Mouse (Mus musculus) layer of hippocampus, postnatal 25 days (tissue): ENCODE measurements at regions not wholly inside any gene's neighbourhood (a gene's known extent, or its start where the extent isn't known, plus 50 kb on each side); places are given as distances from the start of the nearest gene placed in this dataset.

Experiments used
- DNase-seq, 2 experiments: peaks; one replicate each; pipeline ENCODE4 v3.0.0; 2022; ENCODE audit warnings: mixed read lengths in 2 of 2, low spot score in 1 of 2; ENCODE audit errors: extremely low spot score in 1 of 2

DNA sequence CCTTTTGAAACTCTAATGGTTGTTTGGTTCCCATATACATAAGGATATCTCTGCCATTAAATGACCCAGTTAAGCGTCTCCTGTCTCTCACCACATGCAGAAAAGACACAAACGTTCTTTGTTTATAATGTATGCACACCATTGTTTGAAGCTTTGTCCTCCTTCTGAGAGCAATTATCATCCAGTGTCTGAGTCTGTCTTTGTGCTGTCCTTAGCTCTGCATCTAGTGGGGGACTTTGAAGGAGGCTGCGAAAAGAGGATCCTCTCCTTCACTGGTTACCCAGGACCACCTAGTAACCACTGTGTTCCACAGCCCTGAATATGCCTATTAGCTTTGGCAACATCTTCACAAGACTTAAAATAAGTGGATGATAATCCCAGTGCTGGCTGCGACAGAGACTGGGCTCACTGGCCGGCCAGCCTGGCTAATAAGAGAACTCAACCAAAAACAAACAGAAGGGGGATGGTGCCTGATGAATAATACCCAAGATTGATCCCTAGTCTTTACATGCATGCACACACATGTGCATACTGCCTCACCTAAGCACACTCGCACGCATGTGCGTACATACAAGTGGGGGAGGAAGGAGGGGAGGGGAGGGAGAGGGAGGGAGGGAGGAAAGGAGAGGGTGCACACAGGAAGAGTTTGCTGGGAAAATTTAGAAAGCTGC lies 93.5 kb upstream of the Cxcr4 start:
- DNase-seq, result no peak

DNA sequence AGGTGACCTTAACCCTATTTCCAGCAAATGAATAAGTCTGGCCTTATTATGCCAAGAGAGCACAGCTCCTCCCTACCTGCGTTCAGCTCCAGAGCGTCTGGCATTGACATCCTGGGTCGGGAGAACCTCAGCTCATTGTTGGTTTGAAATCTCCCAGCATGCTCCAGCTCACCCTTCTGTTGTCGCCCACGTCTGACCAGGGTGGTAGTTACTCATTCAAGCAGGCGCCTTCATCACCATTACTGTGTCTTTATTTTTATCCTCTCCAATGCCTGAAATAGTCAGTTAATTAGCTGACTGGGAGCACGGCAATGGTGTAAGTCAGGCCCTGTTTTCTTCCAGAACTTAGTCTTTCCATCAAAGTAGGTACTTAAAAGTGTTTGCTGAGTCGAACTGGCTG lies 90.8 kb upstream of the Cxcr4 start:
- no peak for DNase-seq

DNA sequence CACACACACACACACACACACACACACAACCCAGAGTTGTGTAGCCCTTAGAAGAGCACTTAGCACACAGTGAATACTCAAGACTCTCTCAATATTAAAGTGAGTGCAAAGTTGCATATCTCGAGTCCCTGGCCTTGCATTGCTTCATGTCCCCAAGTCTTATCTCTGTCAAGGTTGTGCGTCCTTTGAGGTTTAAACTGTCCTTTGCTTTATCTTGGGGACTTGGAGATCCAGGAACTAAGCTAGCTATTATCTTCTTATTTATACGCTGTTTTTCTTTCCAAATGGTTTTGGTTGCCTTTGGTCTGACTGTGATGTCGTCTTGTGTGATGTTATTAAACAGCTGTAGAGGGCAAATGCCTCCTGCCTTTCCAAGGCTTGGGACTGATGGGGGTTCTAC lies 89.2 kb upstream of the Cxcr4 start:
- no peak for DNase-seq

DNA sequence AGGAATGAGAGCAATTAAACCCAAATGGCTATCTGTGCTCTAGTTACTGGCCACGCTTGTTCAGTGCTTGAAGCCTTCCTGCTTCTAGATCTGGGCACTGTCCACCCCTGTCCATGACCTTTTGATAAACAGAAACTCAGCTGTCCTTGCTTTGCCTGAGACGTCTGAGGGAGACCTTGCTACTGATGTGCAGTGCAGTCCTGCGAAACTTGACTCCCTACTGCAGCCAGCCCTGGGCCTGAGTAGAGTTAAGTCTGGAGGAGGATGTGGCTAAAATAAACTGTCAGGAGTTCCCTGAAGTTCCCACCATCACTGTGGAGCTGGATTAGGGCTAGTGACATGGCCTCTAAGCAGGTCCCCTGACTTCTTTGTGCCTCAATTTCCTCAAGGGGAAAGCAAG lies 88.4 kb upstream of the Cxcr4 start:
- no peak for DNase-seq

DNA sequence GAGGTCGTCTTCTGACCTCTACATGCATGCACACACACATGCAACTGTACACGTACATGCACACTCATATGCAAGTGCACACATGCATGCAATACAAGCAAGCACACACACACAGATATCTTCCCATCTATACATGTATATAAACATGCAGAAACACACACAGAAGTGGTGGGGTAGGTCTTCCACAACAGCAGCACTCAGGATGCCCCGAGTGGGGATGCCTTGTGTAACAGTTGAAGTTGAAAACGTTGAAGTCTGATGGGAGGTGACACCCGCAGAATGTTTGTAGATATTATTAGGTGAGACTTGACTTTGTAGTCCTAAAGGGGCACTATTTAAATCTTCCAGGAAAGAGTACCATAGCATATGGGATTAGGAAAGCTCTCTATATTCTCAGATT lies 87.9 kb upstream of the Cxcr4 start:
- no peak for DNase-seq

DNA sequence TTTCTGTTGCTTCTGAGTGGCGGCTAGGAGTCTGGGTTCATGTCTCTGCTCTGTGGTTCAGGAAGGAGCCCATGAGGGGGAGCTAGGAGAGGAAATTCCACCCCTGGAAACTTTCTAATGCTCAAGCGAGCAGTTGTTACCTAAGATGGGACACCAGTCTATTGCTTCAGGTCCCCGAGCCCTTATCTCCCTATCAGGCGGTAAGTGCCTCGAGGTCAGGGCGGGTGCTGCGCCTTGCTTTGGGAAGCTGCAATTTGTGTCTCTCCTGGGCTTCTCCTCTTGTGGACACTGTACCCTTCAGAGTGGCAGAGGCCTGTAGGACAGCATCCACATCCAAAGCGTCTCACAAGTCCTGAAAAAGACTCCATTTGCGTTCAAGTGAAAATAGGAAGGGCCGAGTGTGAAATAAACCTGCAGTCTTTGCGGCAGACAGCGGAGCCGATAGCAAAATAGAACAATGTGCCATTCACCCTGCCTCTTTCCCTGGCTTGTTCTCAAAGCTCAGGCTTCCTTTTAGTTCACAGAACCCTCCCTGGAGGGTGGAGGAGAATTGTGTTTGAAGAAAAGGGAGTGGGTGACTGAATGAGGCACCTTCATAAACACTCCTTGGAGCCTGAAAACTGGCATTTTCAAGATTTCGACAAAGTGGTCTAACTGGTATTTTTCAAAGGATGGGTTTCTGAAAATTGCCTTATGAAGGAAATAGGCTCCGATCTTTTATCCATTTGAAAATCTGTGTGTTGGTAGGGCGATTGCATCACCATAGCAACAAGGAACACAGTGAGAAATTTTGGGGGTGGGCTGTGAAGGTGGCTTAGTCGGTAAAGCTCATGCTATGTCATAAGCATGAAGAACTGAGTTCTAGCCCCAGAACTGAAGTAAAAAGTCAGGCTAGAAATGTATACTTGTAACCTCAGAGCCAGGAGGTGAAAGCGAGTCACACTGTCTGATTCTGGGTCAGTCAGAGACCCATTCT lies 87.2 kb upstream of the Cxcr4 start:
- no peak for DNase-seq

DNA sequence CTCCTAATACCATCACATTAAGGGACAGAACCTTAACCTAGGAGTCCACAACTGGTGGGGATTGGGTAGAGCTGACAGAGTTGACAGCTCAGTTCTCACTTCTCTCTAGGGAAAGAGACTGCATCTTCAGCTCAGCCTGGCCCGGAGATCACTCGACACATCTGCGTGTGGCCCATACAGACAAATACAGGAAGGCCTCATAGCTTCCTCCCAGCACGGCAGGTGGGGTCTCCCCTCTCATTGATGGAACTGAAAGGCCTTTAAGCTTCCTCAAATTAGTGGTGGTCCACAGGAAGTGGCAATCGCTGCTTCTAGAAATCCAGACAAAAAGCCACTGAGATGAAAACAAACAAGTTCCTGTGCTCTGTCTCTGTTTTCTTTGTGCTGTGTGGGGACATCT lies 83.4 kb upstream of the Cxcr4 start:
- no peak for DNase-seq

DNA sequence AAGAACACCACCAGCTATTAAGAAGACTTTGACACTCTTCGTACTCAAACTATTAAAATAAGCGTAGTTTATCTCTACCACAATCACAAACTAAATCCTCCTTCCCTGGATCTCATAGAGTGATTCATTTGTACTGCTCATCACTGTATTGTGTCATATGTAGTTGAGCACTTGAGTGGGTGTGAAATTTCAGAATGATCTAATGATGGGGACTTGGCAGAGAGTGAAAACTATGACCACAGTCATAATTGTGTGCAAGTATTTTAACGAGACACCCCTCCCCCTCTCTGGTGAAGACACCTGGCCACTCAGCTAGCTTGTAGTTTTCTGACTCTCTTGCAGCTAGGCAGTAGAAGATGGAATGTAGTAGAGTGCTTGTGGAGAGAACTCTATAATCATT lies 80.2 kb upstream of the Cxcr4 start:
- no peak for DNase-seq

DNA sequence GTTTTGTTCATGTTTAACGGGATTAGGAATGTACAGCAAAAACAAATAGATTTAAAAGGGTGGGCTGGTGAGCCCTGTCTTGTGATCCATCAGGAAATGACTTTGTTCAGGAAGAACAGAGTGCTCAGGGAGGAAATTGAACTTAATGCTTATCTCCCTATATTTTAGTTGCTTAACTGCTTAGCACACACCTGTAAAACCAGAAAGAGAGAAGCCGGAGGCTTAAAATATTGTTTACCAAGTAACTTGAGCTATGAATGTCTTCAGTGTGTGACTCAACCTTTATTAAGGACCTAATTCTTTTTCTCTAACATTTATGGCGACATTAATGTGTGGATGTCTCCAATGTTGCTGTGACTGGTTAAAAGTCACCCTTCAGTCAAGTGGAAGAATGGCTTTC lies 79.4 kb upstream of the Cxcr4 start:
- DNase-seq, result no peak

DNA sequence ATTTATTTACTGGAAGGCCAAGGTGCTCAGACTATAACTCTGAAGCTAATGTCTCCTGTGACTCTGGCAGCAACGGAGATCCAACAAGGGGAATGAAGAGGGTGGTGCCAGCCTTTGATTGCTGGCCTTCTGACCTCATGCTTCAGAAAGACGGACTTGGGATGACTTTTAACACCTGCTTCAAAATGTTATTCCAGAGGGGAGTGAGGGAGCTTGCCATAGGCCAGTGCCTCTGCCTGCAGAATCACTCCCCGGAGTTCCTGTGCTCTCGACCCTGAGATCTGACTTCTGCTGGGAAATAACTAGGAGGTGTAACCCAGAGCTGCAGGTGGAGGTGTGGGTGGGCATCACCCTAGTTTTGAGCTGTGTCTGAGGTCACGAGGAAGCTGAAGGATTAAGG lies 78.9 kb upstream of the Cxcr4 start:
- DNase-seq, result no peak

DNA sequence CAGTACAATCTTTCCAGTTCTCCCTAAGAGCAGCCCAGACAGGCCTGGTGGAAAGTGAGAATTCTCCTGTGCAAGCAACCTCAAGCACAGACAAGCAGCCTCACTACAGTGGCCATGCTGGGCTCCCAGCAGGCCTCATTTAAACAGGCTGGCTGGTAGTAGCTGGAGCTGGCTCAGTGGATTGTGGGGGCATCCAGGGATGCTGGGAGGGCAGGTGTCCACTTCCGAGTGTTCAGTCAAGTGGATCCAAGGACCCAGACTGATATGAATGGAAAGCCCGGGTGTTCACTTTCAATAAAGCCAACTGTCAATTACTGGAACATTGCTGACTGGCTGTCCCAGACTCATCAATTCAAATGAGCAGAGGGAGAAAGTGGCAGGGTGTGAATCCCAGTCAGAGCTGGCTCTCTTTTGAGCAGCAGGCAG lies 77.2 kb upstream of the Cxcr4 start:
- no peak for DNase-seq

DNA sequence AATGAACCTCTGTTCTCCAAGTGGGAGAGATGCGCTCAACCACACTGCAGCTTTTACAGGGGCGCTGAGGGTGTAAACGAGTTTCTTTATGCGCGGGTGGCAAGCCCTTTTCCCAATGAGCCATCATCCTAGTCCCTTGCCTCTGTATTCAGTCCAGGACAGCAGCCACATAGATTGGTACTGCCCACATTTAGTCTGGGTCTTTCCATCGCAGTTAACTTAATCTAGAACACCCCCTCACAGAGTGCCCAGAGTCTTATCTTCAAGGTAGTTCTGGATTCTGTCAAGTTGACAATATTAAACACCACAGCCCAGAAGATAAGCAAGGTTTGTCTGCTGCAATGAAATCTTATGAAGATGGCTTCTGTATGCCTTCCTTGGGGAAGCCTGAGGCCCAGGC lies 76.6 kb upstream of the Cxcr4 start:
- DNase-seq, result no peak

DNA sequence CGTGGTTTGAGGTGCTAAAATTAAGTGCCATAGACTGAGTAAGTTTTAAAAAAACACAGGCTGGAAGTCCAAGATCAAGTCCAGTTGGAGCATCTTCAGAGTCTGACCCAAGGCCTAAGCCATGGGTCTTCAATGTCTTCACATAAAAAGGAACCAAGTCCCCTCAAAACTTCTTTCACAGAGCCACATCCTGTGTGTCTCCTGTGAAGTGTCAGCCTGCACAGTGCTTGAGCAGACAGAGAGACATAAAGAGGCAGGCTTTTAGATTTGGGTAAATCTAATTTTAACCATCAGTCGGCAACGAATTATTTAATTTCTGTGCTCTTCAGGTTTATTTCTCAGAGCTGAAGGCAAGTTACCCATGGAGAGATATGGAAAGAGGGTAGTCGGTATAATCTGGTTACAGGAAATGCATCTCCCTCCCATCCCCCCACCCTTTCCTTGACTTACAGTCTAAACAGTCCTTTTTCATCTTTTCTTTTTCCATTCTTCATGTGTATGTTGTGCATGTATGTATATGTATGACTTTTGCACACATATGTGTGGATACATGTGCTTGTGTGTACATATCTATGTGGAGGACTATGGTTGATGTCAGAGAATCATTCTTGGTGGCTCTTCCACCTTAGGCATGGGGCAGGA lies 75.1 kb upstream of the Cxcr4 start:
- no peak for DNase-seq

DNA sequence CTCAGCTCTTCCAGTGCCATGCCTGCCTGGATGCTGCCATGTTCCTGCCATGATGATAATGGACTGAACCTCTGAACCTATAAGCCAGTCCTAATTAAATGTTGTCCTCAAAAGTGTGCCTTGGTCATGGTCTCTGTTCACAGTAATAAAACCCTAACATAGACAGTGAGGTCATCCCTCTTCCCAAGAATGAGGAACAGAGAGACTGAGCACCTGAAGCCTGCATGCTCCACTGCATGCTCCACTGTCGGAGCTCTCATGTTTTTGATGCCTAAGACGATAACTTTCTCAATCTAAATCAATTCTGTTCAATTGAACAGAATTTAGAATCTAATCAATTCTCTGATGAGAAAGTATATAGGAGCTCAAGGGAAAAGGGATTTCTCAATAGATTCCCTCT lies 71.1 kb upstream of the Cxcr4 start:
- no peak for DNase-seq

DNA sequence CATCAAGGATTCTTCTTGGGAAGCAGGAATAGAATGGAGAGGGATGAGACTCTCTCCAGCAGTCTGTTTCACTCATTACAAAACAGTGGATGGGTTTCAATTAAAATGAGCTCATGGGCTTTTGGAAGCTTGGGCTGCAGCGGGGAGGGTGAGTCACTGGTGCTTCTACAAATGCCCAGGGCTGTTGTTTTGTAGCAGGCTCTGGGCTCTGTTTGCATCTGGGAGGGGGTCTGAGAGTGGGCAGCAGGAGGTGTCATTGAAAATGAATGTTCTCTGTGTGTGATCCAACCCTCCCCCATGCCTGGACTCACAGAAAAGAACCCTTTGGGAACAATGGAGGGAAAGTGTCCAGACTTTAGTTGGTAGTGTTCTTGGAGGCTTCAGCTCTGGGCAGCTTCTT lies 67.8 kb upstream of the Cxcr4 start:
- DNase-seq, result no peak

DNA sequence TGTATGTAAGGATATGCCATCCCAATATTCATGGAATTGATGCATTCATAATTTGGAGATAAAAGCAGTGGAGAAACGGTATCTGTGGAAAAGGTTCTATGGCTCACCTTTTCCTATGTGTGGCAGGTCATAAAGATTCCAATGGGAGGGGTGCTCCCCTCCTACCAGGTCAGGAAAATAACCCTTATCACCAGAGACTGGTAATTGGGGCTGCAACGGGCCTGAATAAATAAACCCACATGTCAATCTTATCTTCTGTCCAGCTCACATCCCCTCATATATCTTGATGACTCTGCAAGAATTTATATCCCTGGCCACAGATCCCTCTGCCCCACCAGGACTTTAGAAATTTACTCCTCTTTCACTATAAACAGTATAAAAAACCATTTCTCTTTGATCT lies 66.7 kb upstream of the Cxcr4 start:
- no peak for DNase-seq

DNA sequence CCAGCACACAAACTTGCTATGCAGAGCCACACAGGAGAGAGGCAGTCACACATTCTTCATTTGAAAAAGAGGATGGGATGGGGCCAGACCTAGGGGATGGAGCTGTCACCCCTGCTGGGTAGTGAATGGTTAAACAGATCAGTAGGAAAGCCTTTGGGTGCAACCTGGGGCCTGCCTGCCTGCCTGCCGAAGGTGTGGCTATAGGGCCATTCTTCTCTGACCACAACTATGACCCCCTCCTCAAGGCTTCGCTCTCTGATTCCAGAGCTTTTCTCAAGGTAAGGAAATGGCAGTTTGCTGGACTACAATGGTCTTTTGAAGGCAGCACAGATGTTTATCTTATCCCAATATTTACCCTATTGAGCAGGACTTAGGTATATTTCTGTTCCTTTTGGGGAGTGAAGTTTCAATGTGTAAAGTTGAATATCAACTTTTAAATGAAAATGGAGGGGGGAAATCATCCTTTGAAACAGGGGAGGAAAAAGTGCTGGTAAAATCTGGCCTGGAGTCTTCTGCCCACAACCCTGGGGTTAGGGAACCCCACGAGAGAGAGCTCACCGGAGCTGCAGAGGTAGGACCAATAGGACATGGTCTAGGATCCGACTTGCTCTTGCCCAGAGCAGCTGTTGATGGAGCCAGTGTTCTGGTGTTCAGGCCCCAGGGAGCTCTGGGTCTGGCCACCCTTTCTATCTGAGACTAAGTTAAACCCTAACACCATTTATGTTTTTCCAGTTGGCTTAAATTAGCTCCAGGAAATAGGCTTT lies 62.2 kb upstream of the Cxcr4 start:
- DNase-seq, result no peak

DNA sequence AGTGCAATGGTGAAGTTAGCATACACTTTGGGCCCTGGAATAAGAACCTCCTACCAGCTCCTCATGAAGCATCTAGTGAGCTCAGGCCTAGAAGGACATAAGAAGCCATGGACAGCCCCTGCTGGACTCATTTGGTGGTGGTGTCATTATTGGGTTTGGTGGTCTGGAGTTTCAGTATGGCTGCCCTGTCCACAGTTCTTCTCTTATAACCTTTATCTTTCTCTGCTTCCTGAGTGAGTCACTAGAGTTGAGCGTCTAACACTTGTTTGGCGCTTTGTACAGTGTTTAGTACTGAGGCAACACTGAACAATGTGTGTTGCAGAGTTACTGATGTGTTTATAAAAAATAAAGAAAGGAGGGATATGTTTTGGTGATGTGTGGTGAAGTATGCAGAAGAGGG lies 58.5 kb upstream of the Cxcr4 start:
- DNase-seq, result no peak

DNA sequence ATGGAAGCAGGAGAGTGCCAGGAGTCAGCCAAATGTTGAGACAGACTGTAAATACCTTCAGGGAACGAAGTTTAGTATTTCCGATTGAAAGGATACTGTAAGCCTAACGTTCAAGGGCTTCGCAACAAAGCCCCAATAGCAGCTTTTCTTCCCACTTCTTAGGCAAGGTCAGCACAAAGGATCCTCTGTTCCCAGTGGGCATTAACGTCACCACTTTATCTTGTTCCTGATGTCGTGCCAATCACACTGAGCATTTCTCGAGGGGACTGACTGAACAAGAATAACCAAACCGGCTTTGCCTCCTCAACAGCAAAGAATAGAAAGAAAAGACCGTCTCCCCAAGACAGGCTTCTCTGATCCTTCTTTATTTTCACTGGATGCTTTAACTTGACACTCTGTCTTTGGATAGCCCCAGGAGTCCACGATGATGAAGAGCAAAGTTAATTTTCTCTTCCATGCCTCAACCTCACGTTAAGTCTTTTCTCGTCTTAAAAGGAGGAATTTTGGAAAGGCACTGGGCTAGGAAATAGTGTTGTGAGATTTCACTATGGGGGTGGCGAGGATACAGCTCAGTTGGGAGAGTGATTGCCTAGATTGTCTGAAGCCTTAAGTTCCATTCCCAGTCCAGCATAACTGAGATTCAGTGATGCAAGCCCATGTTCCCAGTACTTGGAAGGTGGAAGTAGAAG lies 57.5 kb upstream of the Cxcr4 start:
- DNase-seq, result no peak

DNA sequence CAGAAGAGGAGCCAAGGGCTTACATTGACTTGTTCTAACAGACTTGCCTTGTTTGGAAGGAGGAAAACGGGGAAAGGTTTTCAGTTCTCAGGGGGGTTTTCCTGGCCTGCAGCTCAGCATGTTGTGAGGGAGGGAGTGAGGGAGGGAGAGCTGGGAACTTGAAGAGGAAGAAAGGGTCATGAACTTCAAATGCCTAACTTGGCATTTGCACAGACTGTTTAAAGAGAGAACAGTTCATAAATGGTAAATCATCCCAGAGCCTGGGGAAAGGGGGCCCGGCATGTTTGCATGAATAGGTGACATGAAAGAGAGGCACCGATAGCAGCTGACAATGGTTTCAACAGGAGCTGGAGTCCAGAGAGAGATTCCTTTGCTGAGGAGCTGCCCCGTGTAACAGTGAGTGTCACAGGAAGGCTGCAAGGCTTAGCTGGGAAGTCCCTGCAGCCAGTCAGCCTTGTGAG lies 51.3 kb upstream of the Cxcr4 start:
- no peak for DNase-seq
